Mouse (Mus musculus) hindbrain, embryonic 14.5 days (tissue): Measurements from ENCODE around the gene Bicral. TPM values are rescaled to one million over a fixed set of nuclear protein-coding genes. Genes with fewer than 3 reads are reported as not detected.

Experiments
- ATAC-seq: fragments of 200-750 bp; cut with Nextera tagmentation; 2 replicates; pipeline ENCODE4 v1.8.0; 2017; ENCODE audit warnings: moderate number of reproducible peaks, mild to moderate bottlenecking, moderate TSS enrichment, moderate library complexity; ENCODE audit not compliant: low FRiP score
- DNase-seq: peaks from one replicate; pipeline ENCODE4 v3.0.0-alpha.2; 2015; ENCODE audit warnings: low spot score
- H3K27ac ChIP-seq: fragments of 300-500 bp; sonication (generic); 2 replicates; pipeline ENCODE4 v1.5.1; 2014; ENCODE audit warnings: mild to moderate bottlenecking, moderate library complexity
- H3K27me3 ChIP-seq: fragments of 300-500 bp; sonication (generic); 2 replicates; pipeline ENCODE4 v1.6.1; 2014; ENCODE audit warnings: mild to moderate bottlenecking, low read length, mixed read lengths; ENCODE audit not compliant: control insufficient read depth, insufficient read depth
- H3K36me3 ChIP-seq: fragments of 300-500 bp; sonication (generic); replicated peaks from 2 replicates; pipeline ENCODE4 v1.6.1; 2014; ENCODE audit not compliant: control insufficient read depth, insufficient read depth
- H3K4me1 ChIP-seq: fragments of 300-500 bp; sonication (generic); replicated peaks from 2 replicates; pipeline ENCODE4 v1.6.1; 2014; ENCODE audit warnings: antibody characterized with exemption, low read length, mixed read lengths; ENCODE audit not compliant: control insufficient read depth, insufficient read depth
- H3K4me2 ChIP-seq: fragments of 300-500 bp; sonication (generic); replicated peaks from 2 replicates; pipeline ENCODE4 v1.6.1; 2014; ENCODE audit warnings: mild to moderate bottlenecking, moderate library complexity
- H3K4me3 ChIP-seq: fragments of 300-500 bp; sonication (generic); replicated peaks from 2 replicates; pipeline ENCODE4 v1.5.1; 2014; ENCODE audit warnings: mild to moderate bottlenecking, low read length
- H3K9ac ChIP-seq: fragments of 300-500 bp; sonication (generic); 2 replicates; pipeline ENCODE4 v1.6.1; 2014
- H3K9me3 ChIP-seq: fragments of 300-500 bp; sonication (generic); 2 replicates; pipeline ENCODE4 v1.6.1; 2016; ENCODE audit warnings: low read length; ENCODE audit not compliant: control insufficient read depth
- WGBS: fragments of 180-500 bp; shearing (Covaris S2); extraction: QIAGEN DNeasy Blood & Tissue Kit; methylation state at CpG from one replicate; pipeline ENCODE4 v1.1.7; 2014; 5-methylcytosine and 5-hydroxymethylcytosine counted together
- polyA plus RNA-seq: library from polyadenylated mRNA; unstranded; fragments of >200 nt; fragmentation: Nextera tagmentation; extraction: Ambion mirVana; gene quantifications from 2 replicates; pipeline ENCODE4 v1.2.1, GENCODE M21; 2014

Gene Bicral
- polyA plus RNA-seq, 1 experiment from 2014 or later, result 9.8 TPM

GRCm38 (mm10) chr17:46876371-46876950 is 18.2 kb upstream of the Bicral start:
- 71% methylated on average over 8 of the region's 8 CpGs for WGBS

GRCm38 (mm10) chr17:46875626-46876025 is 17.3 kb upstream of the Bicral start:
- ATAC-seq, result no peak
- H3K27me3 ChIP-seq, result no peaks in the 10 kb centered on the region
- H3K9ac ChIP-seq, result no peak overlapping the region

More at GRCm38 (mm10) chr17:46876371-46876950, 18.2 kb upstream of the Bicral start:
- Histone ChIP-seq H3K27ac (no peak overlapping the region), H3K4me1 (0 out of 2 replicates have a peak, but pooled peaks cover 7% of the 10 kb centered on the region), H3K4me2 (no peak overlapping the region), H3K9me3 (no peaks in the 10 kb centered on the region), H3K27me3 (no peaks in the 10 kb centered on the region), H3K4me3 (no peak overlapping the region), H3K9ac (no peak overlapping the region), H3K36me3 (no peaks in the 10 kb centered on the region)
- DNase-seq, result no peak
- no peak for ATAC-seq

GRCm38 (mm10) chr17:46874133-46874532 is 15.9 kb upstream of the Bicral start:
- DNase-seq (no peak), ATAC-seq (no peak)
- Histone ChIP-seq H3K9me3 (no peaks in the 10 kb centered on the region), H3K4me1 (no peaks in the 10 kb centered on the region), H3K4me2 (no peak overlapping the region), H3K4me3 (no peak overlapping the region), H3K27me3 (no peaks in the 10 kb centered on the region), H3K36me3 (no peaks in the 10 kb centered on the region), H3K9ac (no peak overlapping the region), H3K27ac (no peak overlapping the region)
- 44% methylated on average over 10 of the region's 10 CpGs for WGBS

More at GRCm38 (mm10) chr17:46875626-46876025, 17.3 kb upstream of the Bicral start:
- DNase-seq, result no peak
- H3K36me3 ChIP-seq, result no peaks in the 10 kb centered on the region
- no peak overlapping the region for H3K4me3 ChIP-seq
- WGBS, result 65% methylated on average over 3 of the region's 3 CpGs
- H3K9me3 ChIP-seq, result no peaks in the 10 kb centered on the region
- H3K27ac ChIP-seq, result no peak overlapping the region
- H3K4me2 ChIP-seq, result no peak overlapping the region
- H3K4me1 ChIP-seq, result 0 out of 2 replicates have a peak, but pooled peaks cover 7% of the 10 kb centered on the region

GRCm38 (mm10) chr17:46872806-46873205 is 14.5 kb upstream of the Bicral start:
- no peak for ATAC-seq
- WGBS, result 81% methylated on average over 7 of the region's 7 CpGs
- Histone ChIP-seq H3K9me3 (no peaks in the 10 kb centered on the region), H3K36me3 (no peaks in the 10 kb centered on the region), H3K9ac (no peak overlapping the region), H3K27ac (no peak overlapping the region), H3K4me2 (no peak overlapping the region), H3K27me3 (no peaks in the 10 kb centered on the region), H3K4me3 (no peak overlapping the region), H3K4me1 (no peaks in the 10 kb centered on the region)
- no peak for DNase-seq

- Histone ChIP-seq H3K27ac (no peak overlapping the region), H3K36me3 (no peaks in the 10 kb centered on the region), H3K4me1 (no peaks in the 10 kb centered on the region), H3K9me3 (no peaks in the 10 kb centered on the region), H3K27me3 (no peaks in the 10 kb centered on the region), H3K4me2 (no peak overlapping the region), H3K4me3 (no peak overlapping the region), H3K9ac (no peak overlapping the region)
- 93% methylated on average over 1 of the region's 1 CpGs for WGBS
- DNase-seq (no peak), ATAC-seq (no peak)
Observed at GRCm38 (mm10) chr17:46870913-46871312, 12.6 kb upstream of the Bicral start.

GRCm38 (mm10) chr17:46870204-46870798 is 12.0 kb upstream of the Bicral start:
- Histone ChIP-seq H3K4me3 (no peak overlapping the region), H3K27ac (no peak overlapping the region), H3K9ac (no peak overlapping the region), H3K4me1 (no peaks in the 10 kb centered on the region), H3K9me3 (no peaks in the 10 kb centered on the region), H3K36me3 (no peaks in the 10 kb centered on the region), H3K4me2 (no peak overlapping the region), H3K27me3 (no peaks in the 10 kb centered on the region)
- DNase-seq, result no peak
- WGBS, result 92% methylated on average over 5 of the region's 5 CpGs
- ATAC-seq, result no peak

GRCm38 (mm10) chr17:46866836-46867235 is 8.6 kb upstream of the Bicral start:
- WGBS, result 91% methylated on average over 12 of the region's 12 CpGs
- Histone ChIP-seq H3K4me3 (no peak overlapping the region), H3K27ac (no peak overlapping the region), H3K4me1 (no peaks in the 10 kb centered on the region), H3K4me2 (no peak overlapping the region), H3K9ac (no peak overlapping the region), H3K27me3 (no peaks in the 10 kb centered on the region), H3K36me3 (no peaks in the 10 kb centered on the region), H3K9me3 (no peaks in the 10 kb centered on the region)
- ATAC-seq (no peak), DNase-seq (no peak)

- no peak for ATAC-seq
- no peak overlapping the region for H3K4me3 ChIP-seq
- H3K36me3 ChIP-seq, result no peaks in the 10 kb centered on the region
- 75% methylated on average over 7 of the region's 7 CpGs for WGBS
- H3K27ac ChIP-seq, result no peak overlapping the region
- H3K4me2 ChIP-seq, result no peak overlapping the region
- H3K4me1 ChIP-seq, result peaks cover 1% of the 10 kb centered on the region; the same call in 1 of the 2 replicates
- no peaks in the 10 kb centered on the region for H3K9me3 ChIP-seq
- no peak overlapping the region for H3K9ac ChIP-seq
- H3K27me3 ChIP-seq, result no peaks in the 10 kb centered on the region
- DNase-seq, result no peak
Observed at GRCm38 (mm10) chr17:46864566-46865195, 6.4 kb upstream of the Bicral start.

- H3K4me1 ChIP-seq, result peaks cover 19% of the 10 kb centered on the region
- no peaks in the 10 kb centered on the region for H3K9me3 ChIP-seq
- 0 out of 2 replicates have a peak overlapping the region, but pooled peaks have one; percentile 0 for H3K27ac ChIP-seq
- no peak for DNase-seq
- no peak for ATAC-seq
- H3K9ac ChIP-seq, result no peak overlapping the region
- no peak overlapping the region for H3K4me3 ChIP-seq
- WGBS, result 53% methylated on average over 4 of the region's 4 CpGs
- H3K27me3 ChIP-seq, result no peaks in the 10 kb centered on the region
- no peak overlapping the region for H3K4me2 ChIP-seq
- no peaks in the 10 kb centered on the region for H3K36me3 ChIP-seq
Observed at GRCm38 (mm10) chr17:46860120-46860519, 1.8 kb upstream of the Bicral start.
